Mouse (Mus musculus) thymus, postnatal 36 days (tissue): ENCODE measurements around the gene Grwd1.

Experiments used
- DNase-seq, 2 experiments: peaks; one replicate each; pipeline ENCODE4 v3.0.0; 2022; ENCODE audit warnings: mixed read lengths in 2 of 2

The Grwd1 gene

GRCm38 (mm10) chr7:45797661-45798510 is 32.9 kb downstream of the Grwd1 start:
- no peak for DNase-seq

- DNase-seq = no peak
Measured at GRCm38 (mm10) chr7:45796950-45797349, 33.8 kb downstream of the Grwd1 start.

- no peak for DNase-seq
Measured at GRCm38 (mm10) chr7:45794971-45795370, 35.8 kb downstream of the Grwd1 start.

GRCm38 (mm10) chr7:45793969-45794585 is 36.7 kb downstream of the Grwd1 start:
- no peak for DNase-seq

GRCm38 (mm10) chr7:45793240-45793639 is 37.5 kb downstream of the Grwd1 start:
- DNase-seq = no peak

GRCm38 (mm10) chr7:45791756-45792490 is 38.8 kb downstream of the Grwd1 start:
- DNase-seq = no peak

GRCm38 (mm10) chr7:45790721-45791120 is 40.0 kb downstream of the Grwd1 start:
- no peak for DNase-seq

- no peak for DNase-seq
Measured at GRCm38 (mm10) chr7:45787642-45788041, 43.1 kb downstream of the Grwd1 start.

- DNase-seq = no peak
Measured at GRCm38 (mm10) chr7:45786661-45787413, 43.9 kb downstream of the Grwd1 start.

- DNase-seq = no peak
Measured at GRCm38 (mm10) chr7:45786136-45786578, 44.6 kb downstream of the Grwd1 start.

GRCm38 (mm10) chr7:45785388-45786135 is 45.2 kb downstream of the Grwd1 start:
- no peak for DNase-seq

- no peak for DNase-seq
Measured at GRCm38 (mm10) chr7:45784524-45785372, 46.0 kb downstream of the Grwd1 start, which contains the start of gene Sult2b1. Gene Sult2b1 (minus strand): TSS chr7:45784669.

GRCm38 (mm10) chr7:45783511-45784091 is 47.1 kb downstream of the Grwd1 start, which contains the start of gene Lmtk3:
Gene Lmtk3 (plus strand): TSS chr7:45783738.
- peak; percentile 52 to 55 for DNase-seq

GRCm38 (mm10) chr7:45782271-45782670 is 48.5 kb downstream of the Grwd1 start:
- no peak for DNase-seq

- DNase-seq = peak; percentile 59 to 67
Measured at GRCm38 (mm10) chr7:45779081-45779641, 51.6 kb downstream of the Grwd1 start.

GRCm38 (mm10) chr7:45775237-45775636 is 55.5 kb downstream of the Grwd1 start:
- DNase-seq = no peak
